Mouse (Mus musculus) ES-Bruce4 (cell line): ENCODE measurements around the gene Adtrp. TPM values are rescaled to one million over a fixed set of nuclear protein-coding genes. Genes with fewer than 3 reads are reported as not detected.

Experiments
- H3K27ac ChIP-seq: 2 replicates; pipeline ENCODE4 v1.5.1; 2012; ENCODE audit warnings: low read length, inconsistent platforms; ENCODE audit not compliant: insufficient read depth
- H3K27me3 ChIP-seq: 2 replicates; pipeline ENCODE4 v1.6.1; 2012; ENCODE audit warnings: mild to moderate bottlenecking, low read length, inconsistent platforms; ENCODE audit not compliant: control insufficient read depth, poor library complexity, insufficient read depth, severe bottlenecking
- H3K36me3 ChIP-seq: 2 replicates; pipeline ENCODE4 v1.6.1; 2012; ENCODE audit warnings: inconsistent platforms, mild to moderate bottlenecking, low read length, moderate library complexity; ENCODE audit not compliant: control insufficient read depth, poor library complexity, insufficient read depth, severe bottlenecking
- H3K4me1 ChIP-seq: one replicate; pipeline ENCODE4 v1.8.1; 2011; ENCODE audit warnings: low read length; ENCODE audit not compliant: control insufficient read depth, insufficient read depth
- H3K4me3 ChIP-seq: 2 replicates; pipeline ENCODE4 v1.5.1; 2011; ENCODE audit warnings: low read depth, mild to moderate bottlenecking, low read length
- H3K9ac ChIP-seq: 2 replicates; pipeline ENCODE4 v1.6.1; 2012; ENCODE audit warnings: low read depth, mild to moderate bottlenecking, inconsistent platforms; ENCODE audit not compliant: poor library complexity, severe bottlenecking
- H3K9me3 ChIP-seq: replicated peaks from 2 replicates; pipeline ENCODE4 v1.6.1; 2012; ENCODE audit warnings: mild to moderate bottlenecking, low read length, inconsistent platforms; ENCODE audit not compliant: control insufficient read depth, poor library complexity, insufficient read depth, severe bottlenecking
- CTCF ChIP-seq: IDR thresholded peaks from one replicate; pipeline ENCODE4 v1.8.1; 2011; ENCODE audit warnings: low read depth, low read length
- EP300 ChIP-seq: IDR thresholded peaks from 2 replicates; pipeline ENCODE4 v1.6.1; 2011; ENCODE audit warnings: low read depth, low read length; ENCODE audit not compliant: insufficient read depth
- POLR2A ChIP-seq: IDR thresholded peaks from one replicate; pipeline ENCODE4 v1.8.1; 2011; ENCODE audit warnings: low read length; ENCODE audit not compliant: insufficient read depth
- polyA plus RNA-seq: library from polyadenylated mRNA; stranded (reverse); fragments of >200 nt; gene quantifications from 2 replicates; pipeline ENCODE4 v1.2.4, GENCODE M21; 2011; ENCODE audit warnings: low read depth; ENCODE audit not compliant: missing spikeins, insufficient read depth, insufficient read length

Adtrp gene
- polyA plus RNA-seq, 1 experiment = 2.2 TPM

DNA sequence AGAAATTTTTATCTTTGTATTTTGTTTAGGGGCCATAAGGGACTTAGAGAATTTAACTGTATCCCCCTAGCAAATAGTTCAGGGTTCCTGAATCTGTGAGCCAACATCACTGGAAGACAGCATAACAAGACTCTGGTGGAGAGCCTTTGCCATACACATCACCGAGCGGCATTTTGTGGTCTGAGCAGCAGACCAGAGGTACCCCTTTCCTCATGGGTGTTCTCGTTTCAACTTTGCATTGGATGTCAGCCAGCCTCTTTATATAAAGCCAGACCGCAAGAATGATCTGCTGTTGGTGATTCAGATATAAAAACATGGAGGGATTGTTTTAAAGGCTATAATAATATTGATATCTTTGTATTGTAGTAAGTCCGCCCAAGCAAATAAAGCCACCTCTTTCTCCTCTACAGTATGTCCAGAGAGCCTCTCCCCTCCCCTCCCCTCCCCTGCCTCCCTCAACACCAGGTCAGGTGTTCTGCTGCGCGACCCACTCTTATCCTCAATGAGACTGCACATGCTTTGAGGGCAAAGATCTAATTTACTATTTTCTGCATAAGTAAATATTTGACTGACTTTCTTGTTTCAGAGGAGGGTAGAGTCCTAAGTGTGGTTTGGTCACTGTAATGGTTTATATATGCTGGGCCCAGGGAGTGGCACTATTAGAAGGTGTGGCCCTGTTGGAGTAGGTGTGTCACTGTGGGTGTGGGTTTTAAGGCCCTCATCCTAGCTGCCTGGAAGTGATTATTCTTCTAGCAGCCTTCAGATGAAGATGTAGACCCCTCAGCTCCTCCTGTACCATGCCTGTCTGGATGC is 62.4 kb downstream of the Adtrp start:
- H3K9me3 ChIP-seq = no peaks in the 10 kb centered on the region
- TF ChIP-seq CTCF = no peak
- no peak for TF ChIP-seq EP300
- no peak for TF ChIP-seq POLR2A
- no peaks in the 10 kb centered on the region for H3K27me3 ChIP-seq

DNA sequence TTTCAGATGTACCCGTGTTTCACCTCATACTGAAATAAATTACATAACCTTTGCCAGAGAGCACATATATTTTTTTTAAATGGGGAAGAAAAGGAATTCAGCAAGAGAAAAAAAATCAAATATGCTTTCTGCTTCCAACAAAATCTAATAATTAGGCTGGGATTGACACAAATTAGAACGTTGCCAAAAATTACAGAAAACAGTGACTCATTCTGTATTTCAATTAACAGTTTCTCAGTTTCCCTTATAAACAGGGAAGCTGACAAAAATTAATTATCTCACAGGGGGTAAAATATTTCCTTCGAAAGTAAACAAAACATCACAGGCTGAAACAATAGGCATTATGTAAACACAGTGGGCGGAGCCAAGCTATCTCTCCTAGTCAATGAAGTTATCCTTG is 67.2 kb downstream of the Adtrp start:
- TF ChIP-seq EP300 (no peak), CTCF (no peak), POLR2A (no peak)
- H3K36me3 ChIP-seq = no peaks in the 10 kb centered on the region
- H3K9ac ChIP-seq = no peak overlapping the region
- no peak overlapping the region for H3K4me3 ChIP-seq
- no peaks in the 10 kb centered on the region for H3K27me3 ChIP-seq
- H3K4me1 ChIP-seq = no peaks in the 10 kb centered on the region
- no peaks in the 10 kb centered on the region for H3K9me3 ChIP-seq
- no peak overlapping the region for H3K27ac ChIP-seq

More for the DNA sequence above, 62.4 kb downstream of the Adtrp start:
- H3K27ac ChIP-seq = no peak overlapping the region
- H3K4me3 ChIP-seq = no peak overlapping the region
- no peak overlapping the region for H3K9ac ChIP-seq
- H3K4me1 ChIP-seq = no peaks in the 10 kb centered on the region
- no peaks in the 10 kb centered on the region for H3K36me3 ChIP-seq

GRCm38 (mm10) chr13:41779603-41780180 is 67.8 kb downstream of the Adtrp start:
- no peaks in the 10 kb centered on the region for H3K36me3 ChIP-seq
- no peak overlapping the region for H3K9ac ChIP-seq
- H3K4me1 ChIP-seq = no peaks in the 10 kb centered on the region
- TF ChIP-seq CTCF = no peak
- TF ChIP-seq EP300 = no peak
- TF ChIP-seq POLR2A = no peak
- no peaks in the 10 kb centered on the region for H3K9me3 ChIP-seq
- H3K4me3 ChIP-seq = no peak overlapping the region
- no peaks in the 10 kb centered on the region for H3K27me3 ChIP-seq
- no peak overlapping the region for H3K27ac ChIP-seq

GRCm38 (mm10) chr13:41773812-41774376 is 73.6 kb downstream of the Adtrp start:
- no peaks in the 10 kb centered on the region; the same call in 1 of the 2 replicates for H3K27me3 ChIP-seq
- H3K27ac ChIP-seq = no peak overlapping the region
- H3K9ac ChIP-seq = no peak overlapping the region
- no peaks in the 10 kb centered on the region for H3K9me3 ChIP-seq
- no peaks in the 10 kb centered on the region for H3K4me1 ChIP-seq
- no peaks in the 10 kb centered on the region for H3K36me3 ChIP-seq
- TF ChIP-seq CTCF (no peak), EP300 (no peak), POLR2A (no peak)
- no peak overlapping the region for H3K4me3 ChIP-seq

- Histone ChIP-seq H3K4me3 (no peak overlapping the region), H3K36me3 (no peaks in the 10 kb centered on the region), H3K27me3 (no peaks in the 10 kb centered on the region; the same call in 1 of the 2 replicates), H3K9me3 (no peaks in the 10 kb centered on the region), H3K9ac (no peak overlapping the region), H3K4me1 (no peaks in the 10 kb centered on the region), H3K27ac (no peak overlapping the region)
- TF ChIP-seq CTCF (no peak), EP300 (no peak), POLR2A (no peak)
Observed at GRCm38 (mm10) chr13:41771061-41771460, 76.4 kb downstream of the Adtrp start.

- no peak for TF ChIP-seq CTCF
- no peak for TF ChIP-seq POLR2A
- no peak for TF ChIP-seq EP300
- no peaks in the 10 kb centered on the region for H3K9me3 ChIP-seq
- H3K27me3 ChIP-seq = no peaks in the 10 kb centered on the region; the same call in 1 of the 2 replicates
- no peak overlapping the region for H3K4me3 ChIP-seq
- no peaks in the 10 kb centered on the region for H3K36me3 ChIP-seq
- no peaks in the 10 kb centered on the region for H3K4me1 ChIP-seq
- no peak overlapping the region for H3K27ac ChIP-seq
- H3K9ac ChIP-seq = no peak overlapping the region
Observed at GRCm38 (mm10) chr13:41767941-41768340, 79.5 kb downstream of the Adtrp start.
